Mouse (Mus musculus) limb, embryonic 14.5 days (tissue): ENCODE results near the gene Cfap126. TPM values are rescaled to one million over a fixed set of nuclear protein-coding genes. Genes with fewer than 3 reads are reported as not detected.

Source experiments
- ATAC-seq: fragments of 200-750 bp; cut with Nextera tagmentation; 2 replicates; pipeline ENCODE4 v1.8.0; 2017; ENCODE audit warnings: low read depth, moderate number of reproducible peaks, moderate TSS enrichment; ENCODE audit not compliant: low FRiP score
- DNase-seq: peaks from one replicate; pipeline ENCODE4 v3.0.0-alpha.2; 2015; ENCODE audit warnings: low spot score
- H3K27ac ChIP-seq: fragments of 300-500 bp; sonication (generic); replicated peaks from 2 replicates; pipeline ENCODE4 v1.5.1; 2014; ENCODE audit warnings: low read depth, mild to moderate bottlenecking, low read length, moderate library complexity, mixed read lengths
- H3K27me3 ChIP-seq: fragments of 300-500 bp; sonication (generic); 2 replicates; pipeline ENCODE4 v1.6.1; 2014; ENCODE audit warnings: low read length, mixed read lengths; ENCODE audit not compliant: control insufficient read depth, insufficient read depth
- H3K36me3 ChIP-seq: fragments of 300-500 bp; sonication (generic); 2 replicates; pipeline ENCODE4 v1.6.1; 2014; ENCODE audit warnings: mild to moderate bottlenecking, low read length, moderate library complexity, mixed read lengths; ENCODE audit not compliant: control insufficient read depth, insufficient read depth
- H3K4me1 ChIP-seq: fragments of 300-500 bp; sonication (generic); 2 replicates; pipeline ENCODE4 v1.6.1; 2014; ENCODE audit warnings: antibody characterized with exemption, low read length, mixed read lengths; ENCODE audit not compliant: control insufficient read depth, insufficient read depth
- H3K4me2 ChIP-seq: fragments of 300-500 bp; sonication (generic); replicated peaks from 2 replicates; pipeline ENCODE4 v1.6.1; 2014; ENCODE audit warnings: low read depth, mild to moderate bottlenecking, low read length, moderate library complexity; ENCODE audit not compliant: severe bottlenecking
- H3K4me3 ChIP-seq: fragments of 300-500 bp; sonication (generic); replicated peaks from 2 replicates; pipeline ENCODE4 v1.5.1; 2014; ENCODE audit warnings: low read length
- H3K9ac ChIP-seq: fragments of 300-500 bp; sonication (generic); 2 replicates; pipeline ENCODE4 v1.6.1; 2014; ENCODE audit warnings: mild to moderate bottlenecking, low read depth, low read length, moderate library complexity; ENCODE audit not compliant: severe bottlenecking
- H3K9me3 ChIP-seq: fragments of 300-500 bp; sonication (generic); 2 replicates; pipeline ENCODE4 v1.6.1; 2016; ENCODE audit warnings: low read length; ENCODE audit not compliant: control insufficient read depth
- POLR2A ChIP-seq: fragments of 200-500 bp; IDR thresholded peaks from 2 replicates; pipeline ENCODE4 v1.8.0; 2012; ENCODE audit warnings: inconsistent platforms, mild to moderate bottlenecking, moderate library complexity, borderline replicate concordance; ENCODE audit not compliant: insufficient read depth, insufficient read length; ENCODE audit errors: extremely low read depth
- WGBS: fragments of 180-500 bp; shearing (Covaris S2); extraction: QIAGEN DNeasy Blood & Tissue Kit; methylation state at CpG from one replicate; pipeline ENCODE4 v1.1.7; 2014; 5-methylcytosine and 5-hydroxymethylcytosine counted together
- polyA plus RNA-seq, 2 experiments: library from polyadenylated mRNA; depleted of rRNA in 1 of 2; stranded (reverse) in 1 of 2; unstranded in 1 of 2; fragments of >200 nt; fragmentation: Nextera tagmentation in 1 of 2; extraction: Ambion mirVana in 1 of 2; gene quantifications; 2 replicates each; pipeline versions ENCODE4 v1.2.1 to v1.2.3; 2012 to 2014

Cfap126 gene
- polyA plus RNA-seq, 2 experiments, result 1.3 to 2.1 TPM

DNA sequence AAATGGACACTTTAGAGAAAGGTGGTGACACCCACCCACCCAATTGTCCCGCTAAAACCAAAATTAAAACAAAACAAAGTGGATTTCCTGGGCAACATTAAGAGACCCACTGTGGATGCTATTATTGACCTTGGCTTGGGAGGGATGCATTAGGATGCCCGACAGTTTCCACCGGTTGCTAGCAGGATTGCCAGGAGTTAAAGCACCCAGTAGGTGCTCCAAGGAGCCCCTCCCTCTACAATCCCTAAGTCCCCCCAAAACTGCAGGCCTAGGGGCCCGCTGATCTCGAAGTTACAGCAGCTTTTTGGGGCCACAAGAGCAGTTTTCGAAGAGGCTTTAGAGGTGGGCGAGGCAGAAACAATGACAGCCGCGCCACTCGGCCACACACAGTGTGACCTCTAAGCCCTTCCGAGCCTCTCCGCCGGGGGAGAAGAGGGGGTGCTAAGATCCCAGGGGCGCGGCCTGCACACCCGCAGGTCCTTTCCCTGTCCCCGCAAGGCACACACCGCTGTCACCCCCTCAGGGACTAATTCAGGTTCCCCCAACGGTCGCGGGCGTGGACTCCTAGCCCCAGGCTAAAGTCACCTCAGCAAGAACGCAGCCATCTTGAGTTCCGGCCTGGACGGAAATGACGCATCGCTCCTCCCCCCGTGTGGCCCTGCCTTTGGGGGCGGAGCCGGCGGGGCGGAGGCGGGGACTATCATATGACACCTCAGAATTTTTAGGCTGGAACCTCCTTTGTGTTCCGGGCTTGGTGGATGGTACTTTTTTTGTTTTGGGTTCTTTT is 36.4 kb downstream of the Cfap126 start, which contains the start of the genes Sdhc and Mpz:
Gene Sdhc (minus strand): TSS at position 630 of the 787 bp plus-strand sequence.
Gene Mpz (plus strand): TSS at position 738 of the 787 bp plus-strand sequence.
- peak; percentile 98 for ATAC-seq

DNA sequence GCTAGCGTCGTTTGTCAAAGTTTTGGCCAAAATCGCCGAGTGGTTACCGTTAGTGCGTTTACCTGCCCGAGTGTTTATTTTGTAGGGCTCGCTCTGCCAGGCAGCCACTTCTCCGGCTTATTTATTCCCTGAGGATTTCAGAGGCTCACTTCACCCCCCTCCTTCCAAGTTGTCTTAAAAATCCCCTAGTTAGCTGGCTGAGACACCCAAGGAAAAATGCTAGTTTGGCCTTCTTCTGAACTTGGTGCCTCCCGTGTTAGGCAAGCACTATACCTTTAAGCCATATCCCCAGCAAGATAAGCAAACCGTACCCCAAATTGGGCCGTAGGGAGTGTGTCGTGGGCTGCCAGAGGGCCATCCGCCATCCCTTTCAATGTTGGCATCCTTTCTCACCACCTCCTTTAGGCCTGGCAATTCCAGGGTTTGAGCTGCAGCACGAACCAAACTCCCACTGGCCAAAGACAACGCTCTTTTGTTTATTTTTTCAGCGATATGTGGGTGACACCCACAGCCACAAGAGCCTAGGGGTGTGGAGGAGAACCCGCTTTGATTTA is 37.2 kb downstream of the Cfap126 start:
- no peak for TF ChIP-seq POLR2A
- 3% methylated on average over 18 of the region's 18 CpGs for WGBS
- Histone ChIP-seq H3K4me1 (peaks cover 13% of the 10 kb centered on the region), H3K36me3 (peaks cover 2% of the 10 kb centered on the region; the same call in 1 of the 2 replicates), H3K4me3 (peak overlapping the region; percentile 97), H3K27me3 (no peaks in the 10 kb centered on the region), H3K4me2 (peak overlapping the region; percentile 65), H3K9ac (peak overlapping the region; percentile 88), H3K9me3 (no peaks in the 10 kb centered on the region), H3K27ac (peak overlapping the region; percentile 78)
- ATAC-seq, result 0 out of 2 replicates have a peak, but pooled peaks have one; percentile 20
- DNase-seq, result no peak

More for the DNA sequence above, 36.4 kb downstream of the Cfap126 start, which contains the start of the genes Sdhc and Mpz:
- peak within 1 kb of the TSS; percentile 78 for H3K27ac ChIP-seq
- H3K9ac ChIP-seq, result peak within 1 kb of the TSS; percentile 88
- 0 out of 2 replicates have a peak, but pooled peaks have one; percentile 55 for TF ChIP-seq POLR2A
- under 1% methylated on average over 32 of the region's 34 CpGs for WGBS
- peaks cover 13% of the 10 kb centered on the region for H3K4me1 ChIP-seq
- DNase-seq, result peak; percentile 94
- H3K4me2 ChIP-seq, result peak within 1 kb of the TSS; percentile 82
- H3K9me3 ChIP-seq, result no peaks in the 10 kb centered on the region
- H3K27me3 ChIP-seq, result no peaks in the 10 kb centered on the region
- H3K36me3 ChIP-seq, result peaks cover 9% of the 10 kb centered on the region; the same call in 1 of the 2 replicates
- H3K4me3 ChIP-seq, result peak within 1 kb of the TSS; percentile 97

DNA sequence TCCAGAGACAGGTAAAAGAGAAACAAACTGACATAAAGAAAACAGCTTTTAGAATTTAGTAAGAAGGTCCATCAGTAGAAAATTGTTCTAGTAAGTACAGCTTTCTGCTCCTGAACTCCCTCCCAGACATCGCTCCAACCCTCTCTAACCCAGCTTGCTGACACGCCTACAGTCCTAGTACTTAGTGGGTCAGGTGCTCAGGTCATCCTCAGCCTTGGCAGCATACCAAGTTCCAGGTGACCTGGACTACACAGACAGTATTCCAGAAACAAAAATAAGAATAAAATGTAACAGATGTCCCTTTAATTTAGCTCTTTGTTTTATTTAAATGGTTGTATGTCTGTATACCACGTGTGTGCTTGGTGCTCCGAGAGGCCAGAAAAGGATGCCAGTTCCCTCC is 38.2 kb downstream of the Cfap126 start:
- H3K4me1 ChIP-seq, result peaks cover 13% of the 10 kb centered on the region
- H3K4me3 ChIP-seq, result no peak overlapping the region
- H3K27ac ChIP-seq, result no peak overlapping the region
- TF ChIP-seq POLR2A, result no peak
- H3K4me2 ChIP-seq, result no peak overlapping the region
- no peak for ATAC-seq
- DNase-seq, result no peak
- no peak overlapping the region for H3K9ac ChIP-seq
- no peaks in the 10 kb centered on the region for H3K36me3 ChIP-seq
- 81% methylated on average over 4 of the region's 4 CpGs for WGBS
- H3K9me3 ChIP-seq, result no peaks in the 10 kb centered on the region
- peaks cover 3% of the 10 kb centered on the region; the same call in 1 of the 2 replicates for H3K27me3 ChIP-seq

DNA sequence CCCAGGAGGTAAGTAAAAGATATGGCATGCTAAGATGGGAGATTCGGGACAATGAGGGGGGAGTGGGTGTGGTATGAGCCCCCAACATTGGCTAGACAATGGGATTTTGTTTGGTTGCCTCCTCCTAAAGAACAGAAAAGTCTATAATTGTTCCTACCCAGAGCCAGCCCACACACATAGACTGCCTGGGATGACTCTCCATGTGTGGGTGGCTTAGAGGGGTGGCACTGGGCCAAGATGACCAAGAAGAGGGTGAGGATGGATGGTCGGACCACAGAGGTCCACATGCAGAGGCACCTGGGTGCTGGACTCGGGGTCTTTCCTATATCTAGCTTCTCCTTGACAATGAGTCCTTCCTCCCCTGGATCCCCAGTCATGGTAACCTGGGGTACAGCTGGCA is 42.9 kb downstream of the Cfap126 start:
- TF ChIP-seq POLR2A, result no peak
- no peak overlapping the region for H3K4me3 ChIP-seq
- H3K9ac ChIP-seq, result no peak overlapping the region
- DNase-seq (no peak), ATAC-seq (no peak)
- no peak overlapping the region for H3K27ac ChIP-seq
- no peak overlapping the region for H3K4me2 ChIP-seq
- H3K4me1 ChIP-seq, result no peaks in the 10 kb centered on the region
- H3K27me3 ChIP-seq, result peaks cover 27% of the 10 kb centered on the region
- H3K9me3 ChIP-seq, result no peaks in the 10 kb centered on the region
- 62% methylated on average over 3 of the region's 3 CpGs for WGBS
- H3K36me3 ChIP-seq, result no peaks in the 10 kb centered on the region

DNA sequence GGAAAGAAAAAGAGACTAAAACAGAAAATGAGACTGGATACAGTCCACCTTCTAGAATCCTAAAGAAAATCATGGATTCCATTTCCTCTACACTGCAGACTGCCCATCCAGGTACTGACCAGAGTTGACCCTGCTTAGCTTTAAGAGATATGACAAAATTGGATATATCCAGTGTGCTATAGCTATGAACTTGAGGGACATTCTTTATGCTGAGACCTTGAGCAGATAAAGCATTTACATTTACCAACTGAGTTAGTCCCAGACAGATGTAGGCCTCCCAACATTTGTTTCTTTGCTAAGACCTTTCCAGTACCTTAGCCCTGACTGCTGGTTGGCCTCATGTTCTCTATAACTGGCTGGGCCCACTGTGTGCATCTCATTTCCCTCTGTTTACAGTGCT is 44.2 kb downstream of the Cfap126 start:
- Histone ChIP-seq H3K36me3 (no peaks in the 10 kb centered on the region), H3K27ac (no peak overlapping the region), H3K9ac (no peak overlapping the region), H3K4me3 (no peak overlapping the region), H3K27me3 (peaks cover 27% of the 10 kb centered on the region), H3K4me1 (no peaks in the 10 kb centered on the region), H3K9me3 (no peaks in the 10 kb centered on the region), H3K4me2 (no peak overlapping the region)
- DNase-seq, result no peak
- ATAC-seq, result no peak
- TF ChIP-seq POLR2A, result no peak
